Mouse (Mus musculus) kidney, embryonic 14.5 days (tissue): ENCODE measurements around the gene Ap1g2. TPM values are rescaled to one million over a fixed set of nuclear protein-coding genes. Genes with fewer than 3 reads are reported as not detected.

ENCODE experiments used
- ATAC-seq: fragments of 200-750 bp; cut with Nextera tagmentation; 2 replicates; pipeline ENCODE4 v1.8.0; 2017; ENCODE audit warnings: moderate number of reproducible peaks, mild to moderate bottlenecking, moderate TSS enrichment, moderate library complexity; ENCODE audit not compliant: low FRiP score, low TSS enrichment
- H3K27ac ChIP-seq: fragments of 300-500 bp; sonication (generic); 2 replicates; pipeline ENCODE4 v1.5.1; 2014; ENCODE audit warnings: low read depth, mild to moderate bottlenecking, low read length, moderate library complexity, mixed read lengths
- H3K27me3 ChIP-seq: fragments of 300-500 bp; sonication (generic); 2 replicates; pipeline ENCODE4 v1.6.1; 2014; ENCODE audit warnings: mild to moderate bottlenecking, low read length; ENCODE audit not compliant: control insufficient read depth, insufficient read depth
- H3K36me3 ChIP-seq: fragments of 300-500 bp; sonication (generic); 2 replicates; pipeline ENCODE4 v1.6.1; 2014; ENCODE audit warnings: low read length, mixed read lengths; ENCODE audit not compliant: control insufficient read depth, insufficient read depth
- H3K4me1 ChIP-seq: fragments of 300-500 bp; sonication (generic); 2 replicates; pipeline ENCODE4 v1.6.1; 2014; ENCODE audit warnings: low read length, mixed read lengths; ENCODE audit not compliant: control insufficient read depth, insufficient read depth
- H3K4me2 ChIP-seq: fragments of 300-500 bp; sonication (generic); replicated peaks from 2 replicates; pipeline ENCODE4 v1.6.1; 2014; ENCODE audit warnings: low read depth, mild to moderate bottlenecking, low read length
- H3K4me3 ChIP-seq: fragments of 300-500 bp; sonication (generic); 2 replicates; pipeline ENCODE4 v1.5.1; 2014; ENCODE audit warnings: mild to moderate bottlenecking, low read length
- H3K9ac ChIP-seq: fragments of 300-500 bp; sonication (generic); 2 replicates; pipeline ENCODE4 v1.6.1; 2014; ENCODE audit warnings: low read depth, mild to moderate bottlenecking, low read length, moderate library complexity
- H3K9me3 ChIP-seq: fragments of 300-500 bp; sonication (generic); 2 replicates; pipeline ENCODE4 v1.6.1; 2016; ENCODE audit warnings: low read length; ENCODE audit not compliant: control insufficient read depth
- WGBS: fragments of 180-500 bp; shearing (Covaris S2); extraction: QIAGEN DNeasy Blood & Tissue Kit; methylation state at CpG from one replicate; pipeline ENCODE4 v1.1.7; 2014; 5-methylcytosine and 5-hydroxymethylcytosine counted together
- polyA plus RNA-seq: library from polyadenylated mRNA; unstranded; fragments of >200 nt; fragmentation: Nextera tagmentation; extraction: Ambion mirVana; gene quantifications from 2 replicates; pipeline ENCODE4 v1.2.1, GENCODE M21; 2014

The Ap1g2 gene
- polyA plus RNA-seq, 1 experiment from 2014 or later, result 17.8 TPM

DNA sequence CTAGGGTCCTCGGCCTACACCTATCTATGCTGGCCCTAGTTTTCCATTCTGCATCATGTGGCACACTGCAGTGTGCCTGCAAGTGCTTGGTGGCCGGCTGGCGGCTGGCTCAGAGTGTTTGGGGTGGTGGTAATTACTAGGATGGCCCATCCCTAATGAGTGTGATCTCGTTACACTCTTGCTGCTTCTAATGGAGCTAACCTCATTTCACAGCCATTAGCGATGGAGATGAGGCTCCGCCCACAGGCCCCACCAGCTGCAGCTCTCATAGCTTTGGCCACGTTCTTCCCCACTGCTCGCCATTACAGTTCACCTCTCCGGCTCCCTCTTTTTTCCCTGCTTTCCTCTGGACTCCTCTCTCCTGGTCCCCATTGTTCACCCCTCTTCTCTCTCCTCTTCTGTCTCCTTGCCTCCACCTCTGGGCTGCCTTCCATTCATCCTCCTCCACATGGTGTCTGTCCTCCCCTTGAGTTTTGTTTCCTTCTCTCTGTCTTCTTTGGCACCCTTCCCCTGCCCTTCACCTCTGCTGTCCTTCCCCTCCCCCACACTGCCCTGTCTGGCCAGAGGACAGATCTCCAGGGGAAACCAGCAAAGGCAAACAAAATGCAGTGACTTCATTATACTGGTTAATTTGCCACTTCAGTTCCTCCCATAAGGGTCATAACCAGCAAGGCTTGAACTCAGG is 20.9 kb downstream of the Ap1g2 start:
- H3K4me3 ChIP-seq, result no peak overlapping the region
- WGBS, result 28% methylated on average over 9 of the region's 9 CpGs
- H3K4me1 ChIP-seq, result peaks cover 13% of the 10 kb centered on the region
- H3K9me3 ChIP-seq, result no peaks in the 10 kb centered on the region
- H3K9ac ChIP-seq, result no peak overlapping the region
- H3K36me3 ChIP-seq, result no peaks in the 10 kb centered on the region
- H3K27me3 ChIP-seq, result no peaks in the 10 kb centered on the region
- peak; percentile 63 for ATAC-seq
- no peak overlapping the region for H3K4me2 ChIP-seq
- H3K27ac ChIP-seq, result no peak overlapping the region

DNA sequence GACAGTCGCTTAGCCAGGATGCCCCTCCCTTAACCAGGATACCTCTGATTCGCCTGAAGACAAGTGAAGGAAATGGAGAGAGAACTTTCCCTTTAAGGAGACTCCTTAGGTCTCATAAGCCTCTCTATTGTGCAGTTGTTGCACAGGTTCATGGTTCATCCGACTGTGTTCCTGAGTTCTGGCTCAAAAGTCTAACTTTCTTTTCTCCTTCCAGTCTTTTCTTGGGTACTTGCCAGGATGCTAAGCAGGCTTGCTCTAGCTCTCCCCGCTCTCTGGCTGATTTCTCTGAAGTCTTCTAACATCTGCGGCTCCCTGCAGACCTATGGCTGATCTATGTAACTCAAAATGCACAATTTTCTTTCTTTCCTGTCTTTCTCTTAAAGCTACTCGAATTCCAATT is 22.9 kb downstream of the Ap1g2 start:
- WGBS, result 72% methylated on average over 6 of the region's 6 CpGs
- Histone ChIP-seq H3K4me2 (no peak overlapping the region), H3K4me3 (no peak overlapping the region), H3K4me1 (peaks cover 23% of the 10 kb centered on the region), H3K27ac (no peak overlapping the region), H3K36me3 (no peaks in the 10 kb centered on the region), H3K27me3 (no peaks in the 10 kb centered on the region), H3K9ac (no peak overlapping the region), H3K9me3 (no peaks in the 10 kb centered on the region)
- no peak for ATAC-seq

GRCm38 (mm10) chr14:55081105-55081504 is 25.3 kb downstream of the Ap1g2 start:
- no peak overlapping the region for H3K9ac ChIP-seq
- WGBS, result 25% methylated on average over 5 of the region's 5 CpGs
- H3K9me3 ChIP-seq, result no peaks in the 10 kb centered on the region

GRCm38 (mm10) chr14:55079214-55079970 is 27.0 kb downstream of the Ap1g2 start:
- H3K27ac ChIP-seq, result peak overlapping the region; percentile 66; the same call in 1 of the 2 replicates
- no peak overlapping the region for H3K4me3 ChIP-seq
- WGBS, result 17% methylated on average over 8 of the region's 8 CpGs
- no peaks in the 10 kb centered on the region for H3K9me3 ChIP-seq
- 0 out of 2 replicates have a peak overlapping the region, but pooled peaks have one; percentile 32 for H3K9ac ChIP-seq
- peak; percentile 41 for ATAC-seq
- H3K4me1 ChIP-seq, result peaks cover 14% of the 10 kb centered on the region
- no peaks in the 10 kb centered on the region for H3K27me3 ChIP-seq
- peak overlapping the region; percentile 40 for H3K4me2 ChIP-seq
- H3K36me3 ChIP-seq, result no peaks in the 10 kb centered on the region

More at GRCm38 (mm10) chr14:55081105-55081504, 25.3 kb downstream of the Ap1g2 start:
- H3K27ac ChIP-seq, result no peak overlapping the region
- ATAC-seq, result no peak
- H3K36me3 ChIP-seq, result no peaks in the 10 kb centered on the region
- peaks cover 27% of the 10 kb centered on the region for H3K4me1 ChIP-seq
- no peaks in the 10 kb centered on the region for H3K27me3 ChIP-seq
- H3K4me3 ChIP-seq, result no peak overlapping the region
- H3K4me2 ChIP-seq, result no peak overlapping the region

GRCm38 (mm10) chr14:55078366-55078989 is 27.9 kb downstream of the Ap1g2 start:
- Histone ChIP-seq H3K4me1 (peaks cover 14% of the 10 kb centered on the region), H3K9ac (peak overlapping the region; percentile 32; the same call in 1 of the 2 replicates), H3K4me3 (peak overlapping the region; percentile 23; the same call in 1 of the 2 replicates), H3K27me3 (no peaks in the 10 kb centered on the region), H3K36me3 (no peaks in the 10 kb centered on the region), H3K9me3 (no peaks in the 10 kb centered on the region), H3K4me2 (peak overlapping the region; percentile 40), H3K27ac (peak overlapping the region; percentile 66)
- ATAC-seq, result peak; percentile 71
- 3% methylated on average over 23 of the region's 23 CpGs for whole genome bisulfite sequencing

DNA sequence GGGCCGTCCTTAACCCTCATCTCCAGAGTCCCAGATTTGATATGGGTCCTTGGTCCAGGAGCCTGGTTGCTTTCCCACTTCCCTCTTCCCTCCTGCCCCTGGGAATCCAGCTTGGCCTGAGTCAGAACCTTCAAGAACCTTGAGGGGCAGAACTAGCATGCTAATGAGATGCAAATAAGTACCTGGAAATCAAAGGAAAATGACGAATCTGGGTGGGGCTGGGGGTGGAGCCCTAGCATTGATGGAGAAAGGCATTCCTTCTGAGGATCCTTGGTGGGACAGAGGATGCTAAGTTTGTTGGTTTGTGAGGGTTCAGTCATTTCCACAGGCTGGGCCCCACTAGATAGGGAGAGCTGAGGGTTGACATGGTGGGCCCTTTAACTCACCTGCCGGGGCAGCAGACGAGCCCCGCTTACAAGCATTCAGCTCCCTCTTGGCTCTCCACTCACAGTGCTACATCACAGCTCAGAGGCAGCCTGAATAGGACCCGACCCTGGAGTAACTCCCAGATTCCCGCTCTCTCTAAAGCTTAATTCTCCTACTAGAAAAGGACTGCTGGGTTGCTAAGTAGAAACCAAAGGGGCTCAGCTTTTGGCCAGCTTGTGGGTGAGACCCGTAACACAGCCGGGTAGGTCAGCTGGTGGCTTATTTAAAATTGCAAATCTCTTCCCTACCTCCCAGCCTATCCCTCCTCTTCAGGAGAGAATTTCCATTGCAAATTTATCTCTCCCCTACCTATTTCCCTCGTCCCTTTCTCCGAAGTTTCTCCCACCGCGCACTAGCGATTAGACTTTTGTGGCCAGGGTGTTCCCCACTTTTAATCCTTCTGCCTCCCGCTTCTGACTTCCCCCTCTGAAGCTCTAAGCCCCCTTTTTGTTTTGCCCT is 28.7 kb downstream of the Ap1g2 start:
- Histone ChIP-seq H3K27me3 (0 out of 2 replicates have a peak, but pooled peaks cover 2% of the 10 kb centered on the region), H3K4me2 (peak overlapping the region; percentile 40), H3K27ac (no peak overlapping the region), H3K9me3 (no peaks in the 10 kb centered on the region), H3K4me1 (peaks cover 14% of the 10 kb centered on the region), H3K36me3 (no peaks in the 10 kb centered on the region), H3K4me3 (no peak overlapping the region), H3K9ac (peak overlapping the region; percentile 32; the same call in 1 of the 2 replicates)
- no peak for ATAC-seq
- WGBS, result 21% methylated on average over 15 of the region's 15 CpGs

DNA sequence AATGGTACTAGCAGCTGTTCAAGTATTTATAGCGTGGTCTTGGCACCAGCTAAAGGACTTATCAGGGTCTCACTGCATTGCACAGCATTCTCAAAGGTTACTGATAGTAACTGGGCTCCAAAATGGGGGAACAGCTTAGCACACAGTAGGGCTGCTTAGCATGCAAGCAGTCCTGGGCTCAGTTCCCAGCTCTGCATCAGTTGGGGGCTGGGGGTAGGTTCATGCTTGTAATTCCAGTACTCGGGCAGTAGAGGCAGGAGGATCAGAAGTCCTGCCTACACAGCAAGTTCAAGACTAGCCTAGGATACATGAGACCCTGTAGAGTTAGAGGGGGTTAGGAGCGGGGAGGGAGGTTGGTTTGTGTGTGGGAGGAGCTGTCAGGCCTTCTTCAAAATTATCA is 29.4 kb downstream of the Ap1g2 start:
- Histone ChIP-seq H3K4me1 (peaks cover 19% of the 10 kb centered on the region), H3K9me3 (no peaks in the 10 kb centered on the region), H3K27ac (no peak overlapping the region), H3K4me2 (no peak overlapping the region), H3K27me3 (0 out of 2 replicates have a peak, but pooled peaks cover 3% of the 10 kb centered on the region), H3K4me3 (no peak overlapping the region), H3K36me3 (no peaks in the 10 kb centered on the region), H3K9ac (no peak overlapping the region)
- WGBS, result 60% methylated on average over 3 of the region's 3 CpGs
- ATAC-seq, result no peak

GRCm38 (mm10) chr14:55076224-55076623 is 30.2 kb downstream of the Ap1g2 start:
- 52% methylated on average over 6 of the region's 6 CpGs for WGBS
- Histone ChIP-seq H3K4me3 (no peak overlapping the region), H3K9ac (no peak overlapping the region), H3K36me3 (no peaks in the 10 kb centered on the region), H3K9me3 (no peaks in the 10 kb centered on the region), H3K4me2 (no peak overlapping the region), H3K27ac (no peak overlapping the region), H3K4me1 (peaks cover 23% of the 10 kb centered on the region), H3K27me3 (0 out of 2 replicates have a peak, but pooled peaks cover 3% of the 10 kb centered on the region)
- no peak for ATAC-seq
